Mouse (Mus musculus) neural tube, embryonic 11.5 days (tissue): ENCODE results near the gene Scrt2. TPM values are rescaled to one million over a fixed set of nuclear protein-coding genes. Genes with fewer than 3 reads are reported as not detected.
A peak's percentile ranks its signal among the peaks of the same experiment; 100 is the strongest.
"Not testable (repeated sequence)": the region's sequence is repeated elsewhere in the genome, so short reads cannot be mapped to it uniquely, and the experiment has no call there.

Experiments
- ATAC-seq: fragments of 200-750 bp; cut with Nextera tagmentation; 2 replicates; pipeline ENCODE4 v1.8.0; 2017; ENCODE audit warnings: moderate number of reproducible peaks, mild to moderate bottlenecking, moderate TSS enrichment, moderate library complexity; ENCODE audit not compliant: insufficient read depth, low FRiP score, low TSS enrichment
- DNase-seq: peaks from one replicate; pipeline ENCODE4 v3.0.0-alpha.2; 2015; ENCODE audit warnings: low spot score
- H3K27ac ChIP-seq: fragments of 300-500 bp; sonication (generic); 2 replicates; pipeline ENCODE4 v1.5.1; 2014; ENCODE audit warnings: low read depth, mild to moderate bottlenecking, low read length
- H3K27me3 ChIP-seq: fragments of 300-500 bp; sonication (generic); 2 replicates; pipeline ENCODE4 v1.6.1; 2014; ENCODE audit warnings: mild to moderate bottlenecking, low read length, mixed read lengths; ENCODE audit not compliant: control insufficient read depth, insufficient read depth
- H3K36me3 ChIP-seq: fragments of 300-500 bp; sonication (generic); 2 replicates; pipeline ENCODE4 v1.6.1; 2014; ENCODE audit warnings: mild to moderate bottlenecking, low read length, moderate library complexity, mixed read lengths; ENCODE audit not compliant: control insufficient read depth, insufficient read depth
- H3K4me1 ChIP-seq: fragments of 300-500 bp; sonication (generic); 2 replicates; pipeline ENCODE4 v1.6.1; 2014; ENCODE audit warnings: low read length, mixed read lengths; ENCODE audit not compliant: control insufficient read depth, insufficient read depth
- H3K4me2 ChIP-seq: fragments of 300-500 bp; sonication (generic); 2 replicates; pipeline ENCODE4 v1.6.1; 2014; ENCODE audit warnings: low read depth, mild to moderate bottlenecking, moderate library complexity
- H3K4me3 ChIP-seq: fragments of 300-500 bp; sonication (generic); 2 replicates; pipeline ENCODE4 v1.5.1; 2014; ENCODE audit warnings: low read depth, low read length
- H3K9ac ChIP-seq: fragments of 300-500 bp; sonication (generic); 2 replicates; pipeline ENCODE4 v1.6.1; 2014; ENCODE audit warnings: mild to moderate bottlenecking, low read length
- H3K9me3 ChIP-seq: fragments of 300-500 bp; sonication (generic); 2 replicates; pipeline ENCODE4 v1.6.1; 2016; ENCODE audit warnings: low read length; ENCODE audit not compliant: control insufficient read depth
- WGBS: fragments of 180-500 bp; shearing (Covaris S2); extraction: QIAGEN DNeasy Blood & Tissue Kit; methylation state at CpG from one replicate; pipeline ENCODE4 v1.1.7; 2014; 5-methylcytosine and 5-hydroxymethylcytosine counted together
- polyA plus RNA-seq: library from polyadenylated mRNA; unstranded; fragments of >200 nt; fragmentation: Nextera tagmentation; extraction: Ambion mirVana; gene quantifications from 2 replicates; pipeline ENCODE4 v1.2.1, GENCODE M21; 2014

Scrt2 gene
- polyA plus RNA-seq, 1 experiment from 2014 or later: 25.1 TPM

DNA sequence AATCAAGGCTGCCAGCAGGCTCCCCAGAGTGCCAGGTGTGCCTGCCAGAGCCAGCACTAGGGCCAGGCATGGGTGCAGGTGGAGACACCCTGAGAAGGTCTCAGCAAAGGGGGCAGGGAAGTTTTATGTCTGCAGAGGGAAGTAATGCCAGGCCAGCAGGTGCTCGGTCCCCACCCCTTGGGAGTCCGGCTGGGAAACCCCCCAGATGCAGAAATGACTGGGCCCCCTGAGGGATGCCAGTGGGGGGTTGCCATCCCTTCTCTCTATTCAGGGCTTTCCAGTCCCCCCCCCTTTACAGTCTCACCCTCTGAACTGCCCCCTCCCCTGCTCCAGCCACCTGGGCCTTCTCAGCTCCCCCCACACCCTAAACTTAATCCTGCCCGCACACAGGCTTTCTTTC lies 29.3 kb upstream of the Scrt2 start:
- DNase-seq (no peak), ATAC-seq (no peak)
- WGBS: 36% methylated on average over 2 of the region's 3 CpGs
- H3K9me3 ChIP-seq: no peaks in the 10 kb centered on the region
- H3K27ac ChIP-seq: peak overlapping the region; percentile 49; the same call in 1 of the 2 replicates
- H3K4me2 ChIP-seq: no peak overlapping the region
- no peak overlapping the region for H3K4me3 ChIP-seq
- H3K36me3 ChIP-seq: no peaks in the 10 kb centered on the region
- no peak overlapping the region for H3K9ac ChIP-seq
- H3K4me1 ChIP-seq: peaks cover 29% of the 10 kb centered on the region
- peaks cover 33% of the 10 kb centered on the region for H3K27me3 ChIP-seq

DNA sequence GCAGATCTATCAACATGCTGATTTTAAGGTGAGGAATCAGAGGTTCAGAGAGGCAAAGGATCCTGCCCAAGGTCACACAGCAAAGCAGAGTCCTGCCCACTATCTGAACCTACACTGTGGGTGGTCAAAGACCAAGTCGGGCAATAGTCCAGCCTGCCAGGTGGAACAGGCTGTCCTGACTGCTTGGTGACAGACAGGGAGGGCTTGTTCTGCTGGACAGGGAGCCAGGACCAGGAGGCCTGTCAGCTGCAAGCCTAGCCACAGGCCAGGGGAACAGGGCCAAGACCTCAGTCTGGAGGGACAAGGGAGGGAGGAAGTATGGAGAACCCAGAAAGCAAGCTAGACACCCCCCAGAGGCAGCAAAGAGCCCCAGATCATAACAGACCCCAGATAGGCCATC lies 25.9 kb upstream of the Scrt2 start:
- peaks cover 10% of the 10 kb centered on the region; the same call in 1 of the 2 replicates for H3K4me1 ChIP-seq
- DNase-seq (no peak), ATAC-seq (no peak)
- 74% methylated on average over 1 of the region's 1 CpGs for WGBS
- H3K27ac ChIP-seq: no peak overlapping the region
- no peaks in the 10 kb centered on the region for H3K36me3 ChIP-seq
- H3K9ac ChIP-seq: no peak overlapping the region
- H3K4me2 ChIP-seq: no peak overlapping the region
- H3K4me3 ChIP-seq: no peak overlapping the region
- peaks cover 7% of the 10 kb centered on the region for H3K27me3 ChIP-seq
- no peaks in the 10 kb centered on the region for H3K9me3 ChIP-seq

DNA sequence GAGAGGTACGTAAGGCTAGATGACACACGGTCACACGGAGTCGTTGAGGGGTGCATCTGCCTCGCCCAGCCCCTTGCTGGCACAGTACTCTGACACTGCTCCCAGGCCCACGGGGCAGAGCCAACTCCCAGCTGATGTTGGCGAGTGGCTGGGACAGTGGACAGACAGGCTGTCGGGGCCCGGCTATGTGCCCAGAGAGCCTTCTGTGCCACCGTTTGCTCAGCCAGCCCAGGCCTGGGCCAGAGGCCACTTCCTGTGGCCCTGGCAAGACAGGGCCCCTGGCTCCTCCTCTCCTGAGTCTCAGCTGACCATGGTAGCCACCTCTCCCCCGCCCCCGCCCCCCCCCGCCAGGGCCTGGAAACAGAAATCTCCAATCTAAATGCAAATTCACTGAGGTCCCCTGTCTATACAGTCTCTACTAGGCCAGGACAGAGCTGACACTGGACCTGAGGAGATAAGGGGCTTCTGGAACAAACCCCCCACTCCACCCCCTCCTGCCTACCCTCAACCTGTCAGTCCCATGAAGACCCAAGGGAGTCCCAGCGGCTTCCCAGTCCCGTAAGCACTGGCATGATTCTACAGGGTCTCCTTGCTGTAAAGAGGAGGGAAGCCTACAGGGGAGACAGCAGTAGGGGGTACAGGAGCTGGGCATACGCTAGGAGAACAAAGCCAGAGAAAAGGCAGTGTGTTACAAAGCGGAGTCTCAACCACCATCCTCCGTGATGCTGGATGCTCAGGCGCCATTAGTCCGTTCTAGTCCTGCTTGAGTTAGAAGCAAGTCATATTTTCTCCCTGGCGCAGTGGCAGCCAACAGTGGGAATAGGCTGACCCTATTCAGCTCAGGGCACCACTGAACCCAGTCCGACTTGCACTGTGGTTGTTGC lies 24.7 kb upstream of the Scrt2 start:
- no peak overlapping the region for H3K9ac ChIP-seq
- 67% methylated on average over 22 of the region's 22 CpGs for WGBS
- no peaks in the 10 kb centered on the region for H3K36me3 ChIP-seq
- ATAC-seq: peak; percentile 36; the same call in 1 of the 2 replicates
- H3K4me1 ChIP-seq: 0 out of 2 replicates have a peak, but pooled peaks cover 4% of the 10 kb centered on the region
- no peak overlapping the region for H3K27ac ChIP-seq
- H3K9me3 ChIP-seq: no peaks in the 10 kb centered on the region
- H3K27me3 ChIP-seq: peaks cover 3% of the 10 kb centered on the region
- DNase-seq: no peak
- no peak overlapping the region for H3K4me3 ChIP-seq
- no peak overlapping the region for H3K4me2 ChIP-seq

DNA sequence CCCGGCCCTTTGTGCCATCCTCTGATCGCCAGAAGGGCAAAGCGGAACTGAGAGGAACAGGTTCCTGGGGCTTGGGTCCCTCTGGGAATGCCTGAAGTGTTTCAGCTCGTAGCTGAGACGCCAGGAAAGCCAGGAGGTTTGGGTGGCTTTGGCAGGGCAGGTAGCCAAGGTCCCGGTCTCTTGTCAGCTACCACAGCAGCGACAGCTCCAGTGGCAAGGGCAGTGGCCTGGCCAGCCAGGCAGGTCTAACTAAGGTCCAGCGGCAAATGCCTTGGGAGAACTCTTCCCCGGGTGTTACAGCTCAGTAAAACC lies 24.1 kb upstream of the Scrt2 start:
- Histone ChIP-seq H3K27ac (no peak overlapping the region), H3K36me3 (no peaks in the 10 kb centered on the region), H3K27me3 (peaks cover 2% of the 10 kb centered on the region; the same call in 1 of the 2 replicates), H3K4me1 (no peaks in the 10 kb centered on the region), H3K9me3 (no peaks in the 10 kb centered on the region), H3K4me3 (no peak overlapping the region), H3K4me2 (no peak overlapping the region), H3K9ac (no peak overlapping the region)
- WGBS: 77% methylated on average over 9 of the region's 9 CpGs
- ATAC-seq (no peak), DNase-seq (no peak)

DNA sequence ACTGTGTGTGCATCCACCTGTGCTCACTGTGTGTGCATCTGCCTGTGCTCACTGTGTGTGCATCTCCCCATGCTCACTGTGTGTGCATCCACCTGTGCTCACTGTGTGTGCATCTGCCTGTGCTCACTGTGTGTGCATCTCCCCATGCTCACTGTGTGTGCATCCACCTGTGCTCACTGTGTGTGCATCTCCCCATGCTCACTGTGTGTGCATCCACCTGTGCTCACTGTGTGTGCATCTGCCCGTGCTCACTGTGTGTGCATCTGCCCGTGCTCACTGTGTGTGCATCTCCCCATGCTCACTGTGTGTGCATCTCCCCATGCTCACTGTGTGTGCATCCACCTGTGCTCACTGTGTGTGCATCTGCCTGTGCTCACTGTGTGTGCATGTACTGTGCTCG lies 18.5 kb upstream of the Scrt2 start:
- not testable (repeated sequence) for H3K27ac ChIP-seq, ATAC-seq, H3K27me3 ChIP-seq, H3K4me3 ChIP-seq, H3K36me3 ChIP-seq, H3K4me1 ChIP-seq, DNase-seq, H3K9ac ChIP-seq, H3K9me3 ChIP-seq, H3K4me2 ChIP-seq
- WGBS: 88% methylated on average over 3 of the region's 3 CpGs

DNA sequence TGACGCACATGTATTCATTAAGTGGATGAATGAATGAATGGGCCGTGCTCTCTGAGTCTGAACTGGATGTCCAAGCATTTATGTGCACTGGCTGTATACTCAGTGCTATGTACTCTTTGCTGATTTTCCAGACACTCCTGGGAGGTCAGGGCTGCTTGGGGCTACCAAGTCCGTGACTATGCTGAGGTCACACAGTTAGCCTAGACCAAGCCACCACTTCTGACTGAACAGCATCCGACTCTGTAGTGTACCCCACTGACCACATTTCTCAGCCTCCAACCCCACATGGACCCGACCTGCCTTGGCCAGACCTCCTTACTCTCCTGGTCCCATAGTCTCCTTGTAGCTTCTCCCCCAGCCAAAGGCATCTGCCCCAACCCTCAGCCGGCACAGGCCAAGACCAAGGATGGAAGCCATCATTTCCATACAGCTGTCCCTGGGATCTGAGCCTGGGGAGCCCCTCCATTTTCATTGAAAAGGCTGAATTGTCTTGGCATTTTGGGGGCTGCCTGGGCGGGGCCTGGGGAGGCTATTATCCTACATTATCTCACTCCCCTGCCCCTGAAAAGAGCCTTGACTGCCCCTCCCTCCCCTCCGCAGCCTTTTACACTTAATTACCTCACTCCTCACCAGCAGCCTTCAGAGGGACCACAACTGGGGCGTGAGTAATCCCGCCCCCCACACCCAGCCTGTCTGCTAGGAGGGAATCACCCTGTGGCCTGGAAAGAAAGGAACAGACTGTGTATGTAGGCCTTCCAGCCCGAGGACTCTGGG lies 12.5 kb upstream of the Scrt2 start:
- H3K4me3 ChIP-seq: no peak overlapping the region
- no peak overlapping the region for H3K4me2 ChIP-seq
- no peaks in the 10 kb centered on the region for H3K36me3 ChIP-seq
- DNase-seq (peak; percentile 73), ATAC-seq (peak; percentile 91)
- H3K9ac ChIP-seq: no peak overlapping the region; the same call in 1 of the 2 replicates
- peaks cover 12% of the 10 kb centered on the region for H3K4me1 ChIP-seq
- H3K9me3 ChIP-seq: no peaks in the 10 kb centered on the region
- no peaks in the 10 kb centered on the region for H3K27me3 ChIP-seq
- H3K27ac ChIP-seq: peak overlapping the region; percentile 76
- 31% methylated on average over 11 of the region's 11 CpGs for WGBS

DNA sequence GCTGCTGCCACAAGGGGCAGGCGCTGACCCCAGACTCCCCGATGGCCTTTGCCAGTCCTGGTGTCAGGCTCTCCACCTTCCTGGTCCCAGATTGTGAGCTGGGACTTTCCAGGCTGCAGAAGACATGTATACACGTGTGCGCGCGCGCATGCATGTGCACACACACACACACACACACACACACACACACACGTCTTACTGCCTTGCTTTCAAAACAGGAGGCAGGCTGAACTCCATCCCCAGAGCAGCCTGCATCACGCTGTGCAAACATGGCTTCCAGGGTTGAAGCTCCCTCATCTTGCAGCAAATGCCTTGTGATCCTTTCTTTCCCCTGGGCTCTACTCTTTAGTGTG lies 11.9 kb upstream of the Scrt2 start:
- DNase-seq (no peak), ATAC-seq (peak; percentile 37; the same call in 1 of the 2 replicates)
- Histone ChIP-seq H3K9ac (peak overlapping the region; percentile 30; the same call in 1 of the 2 replicates), H3K4me3 (no peak overlapping the region), H3K27ac (peak overlapping the region; percentile 76), H3K4me1 (peaks cover 12% of the 10 kb centered on the region), H3K4me2 (0 out of 2 replicates have a peak overlapping the region, but pooled peaks have one; percentile 6), H3K27me3 (no peaks in the 10 kb centered on the region), H3K9me3 (no peaks in the 10 kb centered on the region), H3K36me3 (no peaks in the 10 kb centered on the region)
- WGBS: 48% methylated on average over 9 of the region's 9 CpGs

DNA sequence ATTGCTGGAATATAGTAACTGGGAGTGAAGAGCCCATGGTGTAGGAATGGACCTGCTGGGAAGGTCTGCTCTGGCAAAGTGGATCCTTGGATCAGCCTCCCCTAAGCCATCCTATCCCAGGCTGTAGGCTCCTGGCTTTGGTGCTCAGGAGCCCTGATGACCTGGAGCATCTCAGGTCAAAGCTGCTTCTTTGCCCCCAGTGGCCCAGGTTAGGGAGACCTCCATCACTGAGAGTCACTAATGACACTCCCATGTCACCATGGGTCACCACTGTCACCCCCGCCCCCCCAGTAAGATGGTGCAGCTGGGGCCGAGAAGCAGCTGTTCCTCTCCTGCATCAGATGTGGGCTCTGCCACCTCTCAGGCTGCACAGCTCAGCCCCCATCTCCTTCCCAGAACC lies 11.4 kb upstream of the Scrt2 start:
- peak overlapping the region; percentile 30 for H3K9ac ChIP-seq
- H3K4me2 ChIP-seq: no peak overlapping the region
- no peaks in the 10 kb centered on the region for H3K36me3 ChIP-seq
- H3K27ac ChIP-seq: peak overlapping the region; percentile 76
- no peaks in the 10 kb centered on the region for H3K9me3 ChIP-seq
- H3K27me3 ChIP-seq: no peaks in the 10 kb centered on the region
- WGBS: 74% methylated on average over 2 of the region's 2 CpGs
- peaks cover 12% of the 10 kb centered on the region for H3K4me1 ChIP-seq
- no peak overlapping the region for H3K4me3 ChIP-seq
- DNase-seq (peak; percentile 17), ATAC-seq (0 out of 2 replicates have a peak, but pooled peaks have one; percentile 17)
